20 mouse cellular contexts compared by ENCODE assay signal in genomic region chr2:95830608-95831007, GRCm38 (mm10).
"Had no signal": no experiment of that assay in that cellular context is flagged by ENCODE, and none has a peak within 500 bp of the region (broad histone marks: within the 10 kb centered on the region; RNA-seq: fewer than 3 reads in every experiment).

No protein-coding gene starts in this region.

- H3K4me2 ChIP-seq: liver, embryonic 13.5 days; midbrain, embryonic 11.5 days; neural tube, embryonic 12.5 days; neural tube, embryonic 15.5 days had no signal

- H3K4me3 ChIP-seq: layer of hippocampus, adult 2 months; left cerebral cortex, adult 2 months; liver, embryonic 13.5 days; neural tube, embryonic 12.5 days; neural tube, embryonic 15.5 days had no signal

- H3K9ac ChIP-seq: liver, embryonic 13.5 days; neural tube, embryonic 12.5 days; neural tube, embryonic 15.5 days had no signal

- DNase-seq: kidney, adult 2 months; kidney, postnatal 25 days; layer of hippocampus, adult 9-11 months; liver, embryonic 13.5 days; lung, adult 2 months; lung, postnatal 14 days; lung, postnatal 4 days; midbrain, embryonic 14.5 days; right cerebral cortex, adult 18-20 months; right cerebral cortex, postnatal 14 days; right cerebral cortex, postnatal 4 days; thymus, adult 2 months; thymus, postnatal 14 days had no signal

- H3K4me1 ChIP-seq: liver, embryonic 13.5 days; neural tube, embryonic 12.5 days; neural tube, embryonic 15.5 days had no signal

- H3K9me3 ChIP-seq: liver, embryonic 13.5 days; neural tube, embryonic 12.5 days; neural tube, embryonic 15.5 days had no signal

- H3K36me3 ChIP-seq: liver, embryonic 13.5 days; neural tube, embryonic 12.5 days; neural tube, embryonic 15.5 days had no signal

- H3K27me3 ChIP-seq: liver, embryonic 13.5 days; neural tube, embryonic 12.5 days; neural tube, embryonic 15.5 days had no signal

- H3K27ac ChIP-seq: kidney, postnatal 0 days; layer of hippocampus, adult 2 months; left cerebral cortex, adult 2 months; liver, embryonic 13.5 days; neural tube, embryonic 12.5 days; neural tube, embryonic 15.5 days; stomach, postnatal 0 days had no signal
